ENCODE assay signal across 8 mouse cellular contexts in genomic region chr11:81968401-81968881, GRCm38 (mm10). TPM values are rescaled to one million over a fixed set of nuclear protein-coding genes. Genes with fewer than 3 reads are reported as not detected.
A peak's percentile ranks its signal among the peaks of the same experiment; 100 is the strongest.
DNase-seq lines count a peak whose midpoint lies in the region; ATAC-seq and TF ChIP-seq lines count a peak whose summit lies in the region.

Gene Asic2 (minus strand): TSS chr11:81968457.

- TF ChIP-seq POLR2A in olfactory bulb, adult 2 months (IDR thresholded peaks at IDR 0.05; ENCODE audit: insufficient read depth, low read depth, low read length): peak; percentile 50; the same call in 1 of the 2 replicates

- no peaks in the 10 kb centered on the region; the same call in 1 of the 2 replicates for H3K27me3 ChIP-seq in forebrain, embryonic 16.5 days (replicated peaks; ENCODE audit: control insufficient read depth, insufficient read depth, low read length)
- peaks cover 36% of the 10 kb centered on the region for H3K27me3 ChIP-seq in liver, embryonic 12.5 days (replicated peaks)

- H3K4me1 ChIP-seq in forebrain, embryonic 16.5 days (replicated peaks; ENCODE audit: control insufficient read depth, insufficient read depth, low read length): peaks cover 34% of the 10 kb centered on the region
- H3K4me1 ChIP-seq in olfactory bulb, adult 2 months (ENCODE audit: control insufficient read depth, insufficient read depth, low read length): peaks cover 24% of the 10 kb centered on the region
- H3K4me1 ChIP-seq in liver, embryonic 12.5 days: no peaks in the 10 kb centered on the region

- no peak within 1 kb of the TSS for H3K27ac ChIP-seq in gastrocnemius, adult 2 months
- H3K27ac ChIP-seq in forebrain, embryonic 16.5 days (ENCODE audit: low read length): peak within 1 kb of the TSS; percentile 21; the same call in 1 of the 2 replicates
- peak within 1 kb of the TSS; percentile 72 for H3K27ac ChIP-seq in olfactory bulb, adult 2 months (ENCODE audit: insufficient read depth, low read depth, low read length)
- H3K27ac ChIP-seq in liver, embryonic 12.5 days: no peak within 1 kb of the TSS

- 1% methylated on average over 29 of the region's 29 CpGs for WGBS in forebrain, embryonic 16.5 days
- WGBS in olfactory bulb, adult 2 months: 1% methylated on average over 29 of the region's 29 CpGs
- 7% methylated on average over 29 of the region's 29 CpGs for WGBS in liver, embryonic 12.5 days (ENCODE audit: insufficient replicate concordance)

- H3K36me3 ChIP-seq in forebrain, embryonic 16.5 days (ENCODE audit: control insufficient read depth, insufficient read depth): no peaks in the 10 kb centered on the region
- no peaks in the 10 kb centered on the region for H3K36me3 ChIP-seq in liver, embryonic 12.5 days

- no peak for DNase-seq in gastrocnemius, adult 2 months
- no peak for DNase-seq in gastrocnemius, postnatal 10 days
- peak; percentile 44 to 76 for DNase-seq in left cerebral cortex, adult 9 months (ENCODE audit: low spot score in 2 of 2)
- no peak for DNase-seq in adrenal gland, postnatal 14 days
- DNase-seq in spleen, postnatal 10 days (ENCODE audit: low spot score in 2 of 2): no peak

- intact Hi-C loops in gastrocnemius, adult 2 months (cut with DNase I): no loop called here

- peak; percentile 62 for ATAC-seq in forebrain, embryonic 16.5 days
- no peak for ATAC-seq in liver, embryonic 12.5 days

- H3K9me3 ChIP-seq in forebrain, embryonic 16.5 days (ENCODE audit: control insufficient read depth, low read length): no peaks in the 10 kb centered on the region
- H3K9me3 ChIP-seq in liver, embryonic 12.5 days (replicated peaks): no peaks in the 10 kb centered on the region

- H3K9ac ChIP-seq in forebrain, embryonic 16.5 days (replicated peaks; ENCODE audit: low read depth, low read length): peak within 1 kb of the TSS; percentile 63
- no peak within 1 kb of the TSS for H3K9ac ChIP-seq in liver, embryonic 12.5 days

- H3K4me2 ChIP-seq in forebrain, embryonic 16.5 days (ENCODE audit: low read length): peak within 1 kb of the TSS; percentile 80
- no peak within 1 kb of the TSS for H3K4me2 ChIP-seq in liver, embryonic 12.5 days

- peak within 1 kb of the TSS; percentile 19; the same call in 1 of the 2 replicates for H3K4me3 ChIP-seq in gastrocnemius, adult 2 months
- peak within 1 kb of the TSS; percentile 53 for H3K4me3 ChIP-seq in forebrain, embryonic 16.5 days (replicated peaks; ENCODE audit: low read length)
- peak within 1 kb of the TSS; percentile 53 for H3K4me3 ChIP-seq in olfactory bulb, adult 2 months (ENCODE audit: insufficient read depth, low read depth, low read length)
- no peak within 1 kb of the TSS for H3K4me3 ChIP-seq in liver, embryonic 12.5 days

- TF ChIP-seq CTCF in gastrocnemius, adult 2 months (IDR thresholded peaks at IDR 0.05): no peak
- TF ChIP-seq CTCF in olfactory bulb, adult 2 months (IDR thresholded peaks at IDR 0.05; ENCODE audit: insufficient read depth, low read depth, low read length): no peak

RNA-seq across cellular contexts. Expression of gene Asic2, which starts in this region (rescaled TPM):
- under 1 TPM in 1 of 2 experiments, not detected in 1; 0.10 TPM for total RNA-seq in gastrocnemius, adult 2 months (2021)
- under 1 TPM; 0.21 to 0.23 TPM for total RNA-seq in gastrocnemius, postnatal 10 days (2021)
- 4.9 and 8.7 TPM in 2 replicates for polyA plus RNA-seq in forebrain, embryonic 16.5 days (2015; fragmentation: Nextera tagmentation; extraction: Ambion mirVana)
- polyA plus RNA-seq in olfactory bulb, adult 2 months (2012; ENCODE audit: insufficient read depth, insufficient read length, low replicate concordance, missing spikeins): not detected in 2 replicates
- 1.7 and 2.7 TPM in 2 replicates for total RNA-seq in adrenal gland, postnatal 14 days (2021)
- polyA plus RNA-seq in liver, embryonic 12.5 days (2016; fragmentation: Nextera tagmentation; extraction: Ambion mirVana): 0.06 and 0.11 TPM in 2 replicates

Comparison
In these comparisons a context has a peak if more than half of its experiments do, and no peak if none do; other contexts are left out.
1. DNase-seq: peak in left cerebral cortex, adult 9 months (2 of 2); none in gastrocnemius, adult 2 months (single experiment), gastrocnemius, postnatal 10 days (single experiment), adrenal gland, postnatal 14 days (single experiment) and spleen, postnatal 10 days (0 of 2).
2. H3K27ac ChIP-seq: peak in forebrain, embryonic 16.5 days (single experiment) and olfactory bulb, adult 2 months (single experiment); none in gastrocnemius, adult 2 months (single experiment) and liver, embryonic 12.5 days (single experiment).